ENCODE assay signal across 10 mouse cellular contexts in genomic region chr6:64973968-64974367, GRCm38 (mm10).
DNase-seq lines count a peak whose midpoint lies in the region; ATAC-seq and TF ChIP-seq lines count a peak whose summit lies in the region.
"Had no signal": no experiment of that assay in that cellular context is flagged by ENCODE, and none has a peak within 500 bp of the region (broad histone marks: within the 10 kb centered on the region; RNA-seq: fewer than 3 reads in every experiment).

No protein-coding gene starts in this region.

- TF ChIP-seq POLR2A in cerebellum, adult 2 months (IDR thresholded peaks at IDR 0.05; ENCODE audit: borderline replicate concordance, insufficient read depth, low read length) = no peak

- H3K36me3 ChIP-seq in liver, embryonic 11.5 days (ENCODE audit: control insufficient read depth, insufficient read depth, low read length) = no peaks in the 10 kb centered on the region
- H3K36me3 ChIP-seq: G1E had no signal

- DNase-seq in cerebellum, adult 2 months = peak in 1 of 2 experiments; percentile 12
- DNase-seq in liver = peak; percentile 22
- no peak for DNase-seq in liver, embryonic 11.5 days (ENCODE audit: low spot score)
- peak; percentile 89 for DNase-seq in ZHBTc4 (ENCODE audit: low read depth, low spot score)
- peak; percentile 45 for DNase-seq in retina, embryonic 14.5 days (ENCODE audit: low spot score)

- H3K4me2 ChIP-seq in liver, embryonic 11.5 days = no peak overlapping the region

- H3K4me1 ChIP-seq in cerebellum, adult 2 months (ENCODE audit: control insufficient read depth, insufficient read depth, low read length) = no peaks in the 10 kb centered on the region
- H3K4me1 ChIP-seq in liver, embryonic 11.5 days (replicated peaks; ENCODE audit: control insufficient read depth, insufficient read depth, low read length) = no peaks in the 10 kb centered on the region

- no peaks in the 10 kb centered on the region for H3K27me3 ChIP-seq in cerebellum, adult 2 months (ENCODE audit: control insufficient read depth, insufficient read depth, low read length)
- H3K27me3 ChIP-seq in liver, embryonic 11.5 days (replicated peaks; ENCODE audit: control insufficient read depth, insufficient read depth, low read length) = no peaks in the 10 kb centered on the region

- no peak overlapping the region for H3K4me3 ChIP-seq in cerebellum, adult 2 months (replicated peaks; ENCODE audit: insufficient read depth, low read depth, low read length)
- H3K4me3 ChIP-seq in liver, embryonic 11.5 days (ENCODE audit: low read depth, low read length) = no peak overlapping the region

- H3K9me3 ChIP-seq in liver, embryonic 11.5 days (ENCODE audit: control insufficient read depth, low read length) = no peaks in the 10 kb centered on the region

- no peak for ATAC-seq in cerebellum, adult (ENCODE audit: insufficient number of reproducible peaks, low FRiP score, low TSS enrichment)
- no peak for ATAC-seq in liver, embryonic 11.5 days (replicated peaks; ENCODE audit: low FRiP score)
- peak; percentile 74 for ATAC-seq in erythroblast, adult 5-6 weeks (replicated peaks; ENCODE audit: low FRiP score, poor library complexity, severe bottlenecking)
- no peak for ATAC-seq in frontal cortex, adult (ENCODE audit: low TSS enrichment)

- no peak overlapping the region for H3K27ac ChIP-seq in cerebellum, adult 2 months (ENCODE audit: insufficient read depth, low read length)
- H3K27ac ChIP-seq in liver, embryonic 11.5 days (ENCODE audit: low read depth, low read length) = no peak overlapping the region
- H3K27ac ChIP-seq: macrophage had no signal

- no peak overlapping the region for H3K9ac ChIP-seq in liver, embryonic 11.5 days (ENCODE audit: low read depth, low read length)

- peak; percentile 40; the same call in 1 of the 2 replicates for TF ChIP-seq CTCF in cerebellum, adult 2 months (IDR thresholded peaks at IDR 0.05; ENCODE audit: borderline replicate concordance, insufficient read depth, low read depth, low read length)

- WGBS in cerebellum, adult 2 months = 54% methylated on average over 2 of the region's 2 CpGs
- WGBS in liver, embryonic 11.5 days = 36% methylated on average over 2 of the region's 2 CpGs
